Mouse (Mus musculus) heart, adult 8-10 months (tissue): ENCODE measurements at regions not wholly inside any gene's neighbourhood (a gene's known extent, or its start where the extent isn't known, plus 50 kb on each side); places are given as distances from the start of the nearest gene placed in this dataset.

Source experiments
- DNase-seq: peaks from one replicate; pipeline ENCODE4 v3.0.0; 2022; ENCODE audit warnings: low spot score

DNA sequence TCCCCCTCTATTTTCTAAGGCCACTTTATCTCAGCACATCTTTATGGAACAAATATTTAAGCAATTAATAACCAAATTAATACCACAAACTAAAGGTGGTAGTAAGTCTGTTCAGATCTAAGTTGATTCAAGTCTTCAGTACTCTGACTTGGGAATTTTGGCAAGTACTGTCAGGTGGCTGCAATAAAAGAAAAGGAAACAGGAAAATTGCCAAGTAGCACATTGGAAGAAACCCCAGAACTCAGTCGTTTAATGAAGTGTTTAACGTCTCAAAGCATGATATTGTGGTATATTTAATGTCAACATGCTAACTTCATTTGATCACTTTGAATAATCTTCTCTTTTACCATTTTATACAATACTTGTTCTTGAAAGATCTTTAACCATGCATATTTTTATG, 142.2 kb downstream of the Gm11146 start:
- DNase-seq: no peak

DNA sequence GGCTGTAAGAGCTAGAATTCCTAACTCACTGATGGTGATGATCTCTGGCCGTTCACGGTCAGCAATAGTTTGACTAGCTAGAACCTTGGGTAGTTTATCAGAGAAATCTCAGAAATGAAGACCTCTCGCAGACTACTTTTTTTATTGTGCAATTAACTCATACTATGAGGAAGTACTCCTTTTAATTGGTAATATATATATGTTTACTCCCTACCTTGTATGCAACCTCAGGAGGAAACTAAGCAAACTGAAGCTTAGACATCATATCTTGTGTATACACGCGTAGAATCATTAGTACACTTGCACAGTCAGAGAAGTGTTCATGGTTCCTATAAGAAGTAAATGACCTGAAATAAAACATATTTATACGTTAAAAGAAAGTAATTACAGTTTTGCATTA, 157.2 kb downstream of the Gm11146 start:
- no peak for DNase-seq

DNA sequence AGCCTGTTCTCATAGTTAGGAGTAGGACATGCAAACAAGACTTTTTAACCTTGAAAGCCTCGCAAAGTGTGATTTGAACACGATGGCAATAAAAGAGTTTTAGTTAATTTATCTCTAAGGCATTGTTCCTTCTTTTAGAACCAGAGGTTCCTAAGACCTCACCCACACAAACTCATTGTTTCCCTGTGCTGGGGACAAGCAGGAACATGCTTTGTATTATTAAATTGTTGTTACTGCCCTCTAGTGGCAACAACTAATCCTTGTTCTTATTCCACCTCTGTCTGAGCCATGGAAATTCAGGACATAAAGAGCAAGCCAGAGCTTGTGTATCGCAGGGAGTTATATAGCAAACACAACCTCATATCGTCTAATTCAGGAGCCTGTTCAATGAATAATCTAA, 157.9 kb downstream of the Gm11146 start:
- peak; percentile 76 for DNase-seq

DNA sequence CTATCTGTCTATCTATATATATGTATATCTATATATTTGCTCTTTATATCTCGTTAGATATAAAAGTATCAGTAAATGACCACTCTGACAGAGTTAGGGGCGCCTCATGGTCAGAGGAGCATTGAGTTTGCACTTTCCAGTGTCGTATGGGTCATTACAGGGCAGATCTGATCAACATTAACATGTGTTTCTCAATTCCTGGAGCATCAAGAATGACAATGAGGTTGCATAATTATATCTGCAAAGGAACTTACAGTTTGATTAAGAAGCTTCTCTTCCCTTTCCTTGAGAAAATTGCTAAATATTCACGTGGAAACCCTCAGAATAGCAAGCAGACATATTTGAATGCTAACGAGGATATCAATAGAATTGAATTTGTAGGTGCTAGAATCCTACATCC, 158.6 kb downstream of the Gm11146 start:
- DNase-seq: no peak

DNA sequence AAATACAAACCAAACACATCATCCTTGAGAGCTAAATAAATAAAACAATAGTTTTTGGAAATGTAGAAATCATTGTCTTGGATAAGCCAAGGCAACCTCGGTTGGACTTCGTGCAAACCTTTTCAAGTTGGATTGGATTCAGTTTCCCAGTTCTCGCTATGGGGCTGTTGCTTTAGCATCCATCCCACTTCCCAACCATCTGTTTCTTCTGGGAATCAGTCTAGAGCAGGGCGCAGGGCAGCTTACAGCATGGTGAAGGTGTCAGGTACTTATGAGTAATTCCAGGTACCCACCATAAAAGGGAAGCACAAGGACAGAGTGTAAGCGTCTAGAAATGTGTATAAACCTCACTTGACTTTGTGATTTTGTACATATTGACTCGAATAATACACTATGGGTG, 159.0 kb downstream of the Gm11146 start:
- no peak for DNase-seq

DNA sequence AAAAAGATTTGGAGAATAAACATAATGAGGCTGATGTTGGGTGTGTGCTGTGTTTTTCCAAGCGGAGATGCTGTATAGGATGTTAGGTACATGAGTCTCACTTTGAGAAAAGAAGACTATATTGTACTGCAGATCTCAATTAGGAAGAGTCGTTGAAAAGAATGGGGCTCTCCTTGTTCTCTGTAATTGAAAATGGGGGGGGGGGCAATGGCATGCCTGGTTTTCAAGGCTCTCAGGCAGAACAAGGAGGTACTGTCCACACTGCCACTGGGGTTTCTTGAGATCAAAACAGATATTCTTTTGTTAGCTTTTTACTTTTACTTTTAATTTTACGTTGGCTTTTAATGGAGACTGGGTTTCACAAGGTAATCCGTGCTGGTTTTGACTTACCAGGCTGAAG, 170.5 kb downstream of the Gm11146 start:
- DNase-seq: no peak

DNA sequence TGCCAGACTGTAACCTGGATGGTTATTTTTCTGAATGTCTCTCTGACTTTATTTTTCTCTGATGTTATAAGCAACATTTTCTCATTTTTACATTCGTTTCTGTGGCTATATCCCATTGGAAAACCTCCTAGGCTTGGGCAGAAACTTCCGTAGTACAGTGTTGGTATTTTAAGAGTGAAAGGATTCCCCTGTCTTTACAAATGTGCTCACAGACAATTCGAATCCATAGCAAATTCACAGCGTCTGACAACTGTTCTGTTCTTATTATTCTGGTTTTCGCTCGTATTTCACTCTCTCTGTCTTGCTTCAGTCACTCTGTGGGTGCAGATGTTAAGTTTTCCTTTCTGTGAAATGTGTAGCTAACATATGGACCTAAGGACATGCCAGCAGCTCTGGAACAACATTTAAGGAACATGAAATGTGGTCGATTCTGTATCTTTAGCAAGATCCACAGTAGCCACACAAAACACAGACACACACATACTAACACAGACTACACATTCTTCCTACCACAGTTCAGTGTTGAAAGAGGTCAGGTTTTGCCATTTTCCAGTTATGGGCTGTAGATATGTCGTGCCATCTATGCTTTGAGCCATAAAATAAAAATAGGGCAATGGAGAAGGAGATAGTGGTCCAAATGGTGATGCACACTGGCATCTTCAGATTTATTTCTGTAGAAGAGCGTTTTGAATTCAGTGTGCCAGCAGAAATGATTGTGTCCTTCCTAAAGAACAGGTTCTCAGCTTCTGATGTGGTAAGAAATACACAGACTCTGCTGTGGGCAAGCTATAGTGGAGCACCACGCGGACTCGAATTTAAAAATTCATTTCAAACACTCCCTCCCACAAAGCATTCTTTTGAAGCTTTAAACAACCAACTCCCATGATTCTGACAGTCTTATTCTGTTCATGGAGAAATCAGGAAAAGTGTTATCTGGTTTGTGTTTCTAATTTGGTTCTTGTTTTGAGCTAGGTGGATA, 179.2 kb downstream of the Gm11146 start:
- no peak for DNase-seq

DNA sequence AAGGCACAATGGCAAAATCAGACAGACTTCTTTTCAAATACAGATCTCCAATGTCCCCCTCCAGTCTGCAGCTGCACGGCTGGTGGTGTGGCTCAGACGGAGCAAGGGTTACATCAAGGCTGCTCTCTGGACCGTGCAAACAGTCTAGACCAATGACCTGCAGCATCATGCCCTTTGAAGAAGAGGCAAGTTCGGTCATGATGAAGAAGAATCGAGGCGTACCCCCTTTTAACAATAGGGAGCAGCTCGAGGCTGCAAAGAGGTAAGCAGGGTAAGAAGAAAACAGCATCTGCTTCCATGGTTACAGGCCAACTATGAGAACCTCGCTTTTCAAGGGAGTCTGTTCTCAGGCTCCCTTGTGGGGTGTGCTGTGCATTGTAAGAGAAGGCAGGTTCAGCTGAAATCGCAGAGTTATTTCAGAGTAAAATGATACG, 180.3 kb downstream of the Gm11146 start:
- DNase-seq: no peak

DNA sequence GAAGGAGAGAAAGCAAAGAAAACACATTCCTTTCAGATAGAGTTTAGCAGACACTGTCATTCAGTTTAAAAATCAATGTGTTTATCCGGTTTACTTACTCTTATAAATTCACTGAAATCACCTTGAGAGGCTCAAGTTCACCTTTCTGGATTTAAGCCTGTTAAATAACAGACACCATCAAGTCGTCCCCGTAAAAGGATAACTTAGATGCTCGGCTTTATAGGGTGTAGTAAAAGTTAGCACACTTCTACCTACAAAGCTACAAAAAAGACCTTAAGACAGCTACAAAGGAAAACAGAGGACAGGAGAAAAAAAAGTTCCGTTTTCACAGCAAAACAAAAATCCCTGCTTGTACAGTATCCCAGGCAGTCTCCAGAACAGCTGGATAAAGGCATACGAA, 180.9 kb downstream of the Gm11146 start:
- no peak for DNase-seq

DNA sequence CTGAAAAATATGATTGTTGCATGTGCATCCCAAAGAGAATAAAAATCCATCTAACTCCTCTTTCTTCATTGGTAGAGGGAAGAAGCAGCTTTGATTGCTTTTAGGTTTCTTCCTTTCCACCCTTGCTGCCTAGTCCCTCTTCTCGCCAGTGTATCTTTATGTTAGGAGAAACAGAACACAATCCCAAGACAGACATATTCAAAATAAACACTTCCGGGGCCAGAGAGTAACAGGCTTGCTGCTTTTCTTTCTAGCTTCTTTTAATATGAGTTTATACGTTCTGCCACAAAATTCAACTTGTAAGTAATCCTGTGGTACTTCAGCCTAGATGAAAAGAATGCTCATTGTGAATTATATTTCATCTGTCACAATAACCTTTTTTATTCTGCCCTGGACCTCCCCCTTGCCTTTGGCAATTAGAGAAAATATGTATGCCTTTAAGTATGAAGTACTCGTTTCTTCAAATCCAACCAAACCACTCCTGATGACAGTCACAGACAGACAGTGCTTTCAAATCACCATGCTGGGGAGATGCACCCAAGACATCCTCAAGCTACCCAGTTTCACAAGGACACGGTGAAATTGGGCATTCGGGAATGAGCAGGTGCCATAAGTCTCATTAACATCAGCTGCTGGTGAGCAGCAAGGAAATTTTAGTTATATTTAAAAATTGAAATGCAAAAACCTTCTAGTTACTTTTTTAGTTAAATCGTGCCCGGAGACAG, 181.6 kb downstream of the Gm11146 start:
- no peak for DNase-seq

DNA sequence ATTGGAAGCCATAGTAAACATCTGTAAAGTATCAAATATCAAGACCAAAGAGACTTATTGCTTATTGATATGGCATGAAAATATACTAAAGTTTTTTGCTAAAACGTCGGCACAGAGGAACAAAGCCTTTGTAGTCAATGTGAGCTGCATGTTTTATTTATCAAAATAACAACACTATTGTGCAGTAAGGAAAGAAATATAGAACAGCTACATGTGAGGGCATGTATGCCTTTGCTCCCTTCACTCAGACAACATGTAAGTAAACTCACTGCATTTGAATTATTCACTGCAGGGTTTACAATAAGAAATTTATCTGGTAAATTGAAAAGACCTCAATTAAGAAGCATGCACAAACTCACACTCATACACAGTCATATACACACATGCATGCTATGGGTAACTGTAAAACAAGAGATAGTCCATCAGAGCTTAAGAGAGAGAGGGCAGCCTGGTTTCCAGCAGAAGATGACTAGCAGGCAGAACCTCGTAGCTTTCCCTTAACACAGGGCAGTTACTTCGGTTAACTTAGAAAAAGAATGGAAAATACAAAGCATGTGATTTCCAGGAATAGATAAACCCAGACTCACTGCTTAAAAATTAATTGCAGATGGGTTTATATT, 182.7 kb downstream of the Gm11146 start:
- DNase-seq: no peak

DNA sequence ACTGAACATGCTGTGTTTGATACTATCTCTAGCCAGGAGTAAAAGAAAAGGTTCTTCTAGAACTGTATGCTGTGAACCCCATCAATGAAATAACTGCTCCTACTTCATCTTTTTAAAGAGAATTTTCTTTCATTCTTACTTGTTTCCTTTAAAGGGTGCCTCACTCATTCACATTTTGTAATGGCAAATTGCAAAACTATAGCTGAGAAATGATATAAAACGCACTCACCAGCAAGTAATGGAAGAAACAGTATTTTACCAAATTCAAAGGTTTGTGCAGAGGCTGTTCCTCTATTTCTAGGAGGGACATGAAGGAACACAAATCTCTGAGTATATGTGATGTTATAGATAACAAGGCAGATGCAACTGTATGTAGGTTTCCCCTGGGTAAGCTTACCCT, 183.4 kb downstream of the Gm11146 start:
- DNase-seq: no peak

DNA sequence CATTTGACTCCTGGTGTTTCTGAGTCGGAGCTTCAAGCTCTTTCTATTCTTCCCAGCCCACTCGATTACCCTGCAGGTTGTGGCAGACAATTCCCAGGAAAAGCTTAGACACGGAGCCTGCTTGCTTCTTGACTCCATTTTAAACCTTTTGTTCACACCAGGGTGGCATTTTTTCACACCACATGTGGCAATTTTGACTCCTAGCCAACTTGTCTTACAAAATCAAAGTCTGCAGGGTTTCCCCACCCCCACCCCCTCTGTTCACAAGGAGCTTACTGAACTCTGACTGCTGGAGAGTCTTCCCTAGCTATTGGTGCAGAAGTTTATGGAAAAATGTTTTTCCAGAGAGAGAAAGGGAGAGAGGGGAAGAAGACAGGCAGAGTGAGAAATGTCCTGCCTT, 184.1 kb downstream of the Gm11146 start:
- no peak for DNase-seq

DNA sequence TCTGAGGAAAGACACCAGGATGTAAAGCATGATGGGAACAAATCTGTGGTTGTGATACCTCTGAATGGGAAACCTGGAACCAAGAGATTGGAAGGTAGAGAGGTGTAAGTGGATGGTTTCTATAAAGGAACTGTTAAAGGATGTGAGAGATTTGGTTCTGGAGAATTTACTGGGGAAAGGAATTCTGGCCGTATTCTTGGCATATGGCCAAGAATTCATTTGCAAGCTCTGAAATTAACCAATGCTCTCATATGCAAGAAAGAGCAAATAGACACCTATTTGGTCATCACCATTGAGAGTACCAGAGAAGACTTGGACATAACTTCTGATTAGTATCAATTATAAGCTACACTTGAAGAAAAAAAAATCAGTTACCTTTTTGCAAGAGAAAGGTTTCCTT, 187.3 kb downstream of the Gm11146 start:
- DNase-seq: no peak

DNA sequence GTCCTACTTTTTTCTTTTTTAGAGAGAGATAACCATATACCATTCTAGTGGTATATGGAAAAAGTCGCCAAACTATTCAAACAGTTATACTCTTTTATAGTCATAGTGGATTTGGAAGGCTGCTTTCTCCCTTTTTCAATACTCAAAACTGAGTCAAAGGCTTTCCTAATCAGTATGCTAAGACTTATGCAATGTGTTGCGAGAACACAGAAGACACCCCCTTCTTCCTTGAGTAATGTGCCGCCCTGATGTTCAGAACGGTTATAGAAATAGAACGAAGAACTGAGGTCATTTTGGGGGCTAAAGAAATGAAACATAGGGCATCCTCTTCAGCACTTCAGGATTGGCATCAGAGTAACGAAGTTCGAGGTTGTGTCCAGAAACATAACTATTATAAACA, 192.7 kb downstream of the Gm11146 start:
- DNase-seq: no peak

DNA sequence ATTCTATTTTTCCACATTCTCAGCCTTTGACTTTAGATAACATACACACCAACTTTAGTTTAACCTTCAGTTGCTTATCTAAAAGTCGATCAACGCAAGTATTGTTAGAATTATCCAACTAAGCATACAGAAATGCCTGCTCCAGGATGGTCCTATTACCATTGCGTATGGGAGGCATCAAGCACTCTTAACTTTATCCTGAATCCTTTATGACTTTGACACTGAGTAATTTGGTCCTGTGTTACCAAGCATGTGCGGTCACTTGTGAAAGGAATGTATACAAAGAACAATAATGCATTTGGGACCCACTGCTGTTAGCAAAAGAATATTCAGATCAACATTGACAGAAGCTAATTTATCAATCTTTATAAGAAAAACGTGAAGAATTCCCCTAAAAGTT, 194.9 kb downstream of the Gm11146 start:
- no peak for DNase-seq

DNA sequence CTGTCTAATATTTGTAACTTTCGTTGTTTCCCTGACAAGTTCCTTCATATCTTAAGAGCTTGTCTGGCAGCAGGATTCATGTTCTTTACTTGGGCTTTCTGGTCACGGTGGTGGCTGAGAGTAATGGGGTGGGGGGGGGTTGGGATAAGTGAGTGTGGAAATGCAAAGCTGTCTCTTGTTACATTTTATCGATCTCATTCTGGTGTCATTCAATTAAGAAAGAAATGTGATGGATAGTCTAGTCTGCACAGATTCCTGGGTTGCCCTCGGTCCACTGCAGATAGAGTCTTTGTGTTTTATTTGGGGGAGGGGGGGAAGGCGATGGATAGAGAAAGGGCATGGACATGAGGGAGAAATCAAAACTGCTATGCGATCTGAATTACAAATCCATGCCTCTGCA, 196.0 kb downstream of the Gm11146 start:
- DNase-seq: no peak

DNA sequence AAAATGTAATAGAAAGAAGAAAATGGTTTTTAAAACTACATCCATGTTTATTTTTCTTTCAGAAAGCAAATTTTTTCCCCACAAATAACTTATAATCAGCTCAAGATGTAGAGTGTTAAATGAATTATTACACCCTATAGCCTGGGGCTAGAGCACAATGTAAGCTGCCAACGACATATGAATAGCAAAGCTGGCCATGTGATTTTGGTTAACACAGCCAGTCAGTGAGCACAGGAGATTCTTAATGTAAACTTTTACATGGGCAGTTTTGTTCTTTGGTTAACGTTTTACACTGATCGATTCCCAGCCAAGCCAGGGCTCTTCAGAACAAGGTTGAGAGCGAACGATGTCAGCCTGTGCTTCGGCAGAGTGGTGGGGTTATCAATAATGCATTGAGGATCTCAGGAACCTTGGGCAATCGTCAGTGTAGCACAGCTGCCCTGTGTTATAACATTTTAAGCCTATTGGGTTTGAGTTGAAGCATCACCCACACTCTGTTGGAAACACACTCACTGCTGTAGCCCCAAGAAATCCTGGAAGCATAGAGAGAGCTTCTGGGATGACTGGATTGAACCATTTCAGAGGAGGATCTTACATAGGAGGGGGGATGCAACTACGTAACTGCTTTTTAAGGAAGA, 196.6 kb downstream of the Gm11146 start:
- no peak for DNase-seq

DNA sequence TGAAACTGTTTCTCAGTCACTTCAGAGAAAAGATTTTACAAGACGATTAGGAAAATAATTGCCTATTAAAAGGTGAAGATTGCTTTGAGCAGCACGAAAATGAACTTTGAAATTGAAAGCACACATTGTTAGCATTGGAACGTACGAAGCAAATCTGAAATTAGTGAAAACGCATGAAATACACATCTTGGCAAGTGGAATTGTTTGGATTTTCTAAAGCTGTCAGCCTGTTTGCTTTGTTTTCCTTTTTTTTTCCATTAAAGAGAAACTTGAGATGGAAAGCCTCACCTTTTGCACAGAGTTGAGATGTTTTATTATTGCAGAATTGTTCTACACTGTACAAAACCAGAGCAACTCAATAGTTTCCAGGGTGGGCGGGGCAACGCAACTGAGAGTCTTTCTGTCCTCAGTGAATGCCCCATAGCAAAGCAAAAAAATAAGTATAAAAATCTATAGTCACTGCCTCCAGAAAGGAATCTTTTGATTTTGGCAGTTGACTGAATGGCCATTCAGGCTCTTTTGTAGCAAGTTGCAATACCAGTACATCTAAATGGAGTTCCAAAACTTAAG, 199.1 kb downstream of the Gm11146 start:
- DNase-seq: no peak

DNA sequence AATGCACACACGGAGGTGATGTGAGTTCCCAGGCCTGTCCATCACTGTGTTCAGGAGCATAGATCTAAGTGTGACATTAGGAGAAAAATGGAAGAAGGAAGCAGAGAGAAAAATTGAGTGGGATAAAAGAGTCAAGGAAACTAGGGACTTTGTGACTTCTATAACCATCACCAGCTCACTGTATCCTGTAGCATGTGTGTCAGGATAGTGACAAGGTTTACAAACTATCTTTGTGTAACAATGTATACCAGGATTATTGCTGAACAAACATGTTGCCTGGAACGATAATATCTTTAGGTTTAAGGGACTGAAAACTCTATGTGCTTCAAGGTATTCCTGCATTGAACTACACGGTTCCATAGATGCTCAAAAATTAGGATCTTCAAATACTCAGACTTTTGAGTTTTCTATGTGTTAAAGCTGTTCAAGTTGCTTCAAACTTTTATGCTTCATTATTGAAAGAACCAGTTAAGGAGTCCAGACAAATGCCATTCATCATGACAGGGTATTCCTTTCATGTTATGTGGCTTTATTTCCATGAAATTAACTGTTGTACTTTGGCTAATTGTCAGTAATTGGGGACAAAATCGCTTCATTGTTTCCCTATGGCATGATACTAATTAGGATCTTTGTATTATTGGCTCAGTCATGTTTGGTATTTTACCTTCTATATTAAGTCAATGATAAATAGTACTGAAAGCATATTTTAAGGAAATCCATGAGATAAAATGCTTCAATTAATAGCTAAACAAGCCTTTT, 200.5 kb downstream of the Gm11146 start:
- no peak for DNase-seq
